Mouse (Mus musculus): ENCODE results near the gene Tceanc2. TPM values are rescaled to one million over a fixed set of nuclear protein-coding genes. Genes with fewer than 3 reads are reported as not detected.

Tceanc2 gene
- total and polyA plus RNA-seq, 3 experiments, result 1.9 to 9.4 TPM; not detected in 1

DNA sequence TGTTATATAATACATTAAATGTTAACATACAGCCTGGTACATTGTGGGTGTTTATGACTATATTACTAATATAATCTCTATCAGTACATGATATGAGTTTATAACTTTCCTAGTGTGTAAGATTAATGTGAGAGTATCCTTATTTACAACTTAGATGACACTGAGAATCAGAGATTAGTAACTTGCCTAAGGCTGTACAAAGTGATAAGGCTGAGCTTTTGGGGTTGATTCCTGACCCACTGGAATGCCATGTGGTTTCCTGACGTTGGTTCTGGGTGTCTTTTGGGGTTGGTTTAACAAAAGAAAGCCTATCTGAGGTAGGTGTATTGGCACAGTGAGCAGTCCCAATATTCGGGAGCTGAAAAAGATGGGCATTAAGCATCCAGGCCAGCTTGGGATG lies 3.9 kb upstream of the Tceanc2 start:
- H3K4me1 ChIP-seq (ENCODE audit: control insufficient read depth in 1 of 2, insufficient read depth in 2 of 2, low read length in 2 of 2), result peaks cover 11 to 12% of the 10 kb centered on the region in 2 experiments
- no peaks in the 10 kb centered on the region for H3K9me3 ChIP-seq (replicated peaks; ENCODE audit: insufficient read depth, low read length)
- peaks cover 44% of the 10 kb centered on the region for H3K79me2 ChIP-seq (ENCODE audit: control insufficient read depth, insufficient read depth, low read length, poor library complexity)
- H3K36me3 ChIP-seq (ENCODE audit: control insufficient read depth in 1 of 2, insufficient read depth in 2 of 2, low read length in 2 of 2), result peaks cover 23 to 24% of the 10 kb centered on the region in 2 experiments
- H3K27ac ChIP-seq (ENCODE audit: control insufficient read depth, low read depth, low read length), result no peak overlapping the region
- no peak for TF ChIP-seq SMC3 (IDR thresholded peaks at IDR 0.05; ENCODE audit: low read depth, low read length)
- peak; percentile 41 for TF ChIP-seq TAL1 (IDR thresholded peaks at IDR 0.05; ENCODE audit: low read length)
- peak; percentile 52; the same call in 1 of the 2 replicates for TF ChIP-seq TCF12 (IDR thresholded peaks at IDR 0.05; ENCODE audit: low read depth, low read length)
- no peak for TF ChIP-seq ELF1 (IDR thresholded peaks at IDR 0.05; ENCODE audit: low read depth, low read length)
- TF ChIP-seq MAX (IDR thresholded peaks at IDR 0.05; ENCODE audit: low read length), result no peak
- TF ChIP-seq GATA1 (IDR thresholded peaks at IDR 0.05; ENCODE audit: low read depth, low read length), result peak; percentile 55
- TF ChIP-seq BHLHE40 (IDR thresholded peaks at IDR 0.05; ENCODE audit: borderline replicate concordance, low read depth, low read length), result no peak
- no peak for TF ChIP-seq POLR2AphosphoS5 (IDR thresholded peaks at IDR 0.05; ENCODE audit: borderline replicate concordance, low read depth, low read length)
- peak; percentile 15; the same call in 1 of the 2 replicates for TF ChIP-seq MXI1 (IDR thresholded peaks at IDR 0.05; ENCODE audit: low read depth, low read length)
- no peak for TF ChIP-seq MAZ (IDR thresholded peaks at IDR 0.05; ENCODE audit: low read depth, low read length)
- no peak for TF ChIP-seq TBP (IDR thresholded peaks at IDR 0.05; ENCODE audit: low read depth, low read length)
- TF ChIP-seq NELFE (IDR thresholded peaks at IDR 0.05; ENCODE audit: low read depth, low read length), result no peak
- TF ChIP-seq RCOR1 (IDR thresholded peaks at IDR 0.05; ENCODE audit: low read depth, low read length), result peak; percentile 16; the same call in 1 of the 2 replicates
- TF ChIP-seq EP300 (IDR thresholded peaks at IDR 0.05; ENCODE audit: low read depth in 1 of 2, low read length in 2 of 2), result peak in 1 of 2 experiments; percentile 62; a peak in 3 of 4 replicates
- TF ChIP-seq RAD21 (IDR thresholded peaks at IDR 0.05; ENCODE audit: low read depth, low read length), result no peak
- TF ChIP-seq ETS1 (IDR thresholded peaks at IDR 0.05; ENCODE audit: low read depth, low read length), result no peak
- TF ChIP-seq ZMIZ1 (IDR thresholded peaks at IDR 0.05; ENCODE audit: low read depth, low read length), result no peak
- no peak for DNase-seq (ENCODE audit: low read depth, low spot score)
- H3K9ac ChIP-seq (ENCODE audit: control insufficient read depth, low read depth, low read length, poor library complexity, severe bottlenecking), result no peak overlapping the region
- no peaks in the 10 kb centered on the region for H3K27me3 ChIP-seq (ENCODE audit: control insufficient read depth in 1 of 2, insufficient read depth in 2 of 2, low read length in 2 of 2)
- H3K4me3 ChIP-seq (ENCODE audit: control insufficient read depth in 1 of 2, insufficient read depth in 1 of 2, low read depth in 2 of 2, low read length in 2 of 2), result no peak overlapping the region

DNA sequence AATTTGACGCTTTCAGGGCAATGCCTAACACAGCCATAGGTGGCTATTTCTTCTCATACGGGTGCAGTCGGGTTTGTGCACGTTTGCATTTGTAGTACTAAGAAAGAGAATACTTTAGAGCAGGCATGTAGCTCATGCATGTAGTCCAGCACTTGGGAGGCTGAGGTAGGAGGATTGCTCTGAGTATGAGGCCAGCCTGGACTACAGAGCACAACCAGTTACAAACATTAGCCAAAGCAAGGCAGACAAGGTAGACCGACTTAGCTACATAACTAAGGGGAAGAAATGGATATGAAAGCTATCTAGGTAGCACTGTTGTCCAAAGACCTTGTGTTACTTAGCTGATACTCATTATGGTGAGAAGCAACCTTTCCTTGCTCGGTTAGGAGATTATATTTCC lies 3.0 kb upstream of the Tceanc2 start:
- H3K9me3 ChIP-seq (replicated peaks; ENCODE audit: insufficient read depth, low read length), result no peaks in the 10 kb centered on the region
- peaks cover 47% of the 10 kb centered on the region for H3K79me2 ChIP-seq (ENCODE audit: control insufficient read depth, insufficient read depth, low read length, poor library complexity)
- peaks cover 11 to 12% of the 10 kb centered on the region in 2 experiments for H3K4me1 ChIP-seq (ENCODE audit: control insufficient read depth in 1 of 2, insufficient read depth in 2 of 2, low read length in 2 of 2)
- no peak for TF ChIP-seq POLR2AphosphoS5 (IDR thresholded peaks at IDR 0.05; ENCODE audit: borderline replicate concordance, low read depth, low read length)
- no peak for TF ChIP-seq ZMIZ1 (IDR thresholded peaks at IDR 0.05; ENCODE audit: low read depth, low read length)
- TF ChIP-seq NELFE (IDR thresholded peaks at IDR 0.05; ENCODE audit: low read depth, low read length), result no peak
- TF ChIP-seq MAFK (IDR thresholded peaks at IDR 0.05; ENCODE audit: borderline replicate concordance, low read depth, low read length), result no peak
- TF ChIP-seq ZC3H11A (IDR thresholded peaks at IDR 0.05; ENCODE audit: low read depth, low read length), result no peak
- TF ChIP-seq RAD21 (IDR thresholded peaks at IDR 0.05; ENCODE audit: low read depth, low read length), result no peak
- no peak for TF ChIP-seq GATA1 (IDR thresholded peaks at IDR 0.05; ENCODE audit: low read depth, low read length)
- no peak for TF ChIP-seq MAZ (IDR thresholded peaks at IDR 0.05; ENCODE audit: low read depth, low read length)
- no peak for TF ChIP-seq NRF1 (IDR thresholded peaks at IDR 0.05; ENCODE audit: insufficient read depth, low read depth, low read length, poor library complexity, severe bottlenecking)
- H3K9ac ChIP-seq (ENCODE audit: control insufficient read depth, low read depth, low read length, poor library complexity, severe bottlenecking), result no peak overlapping the region
- H3K27me3 ChIP-seq (ENCODE audit: control insufficient read depth in 1 of 2, insufficient read depth in 2 of 2, low read length in 2 of 2), result no peaks in the 10 kb centered on the region
- H3K36me3 ChIP-seq (ENCODE audit: control insufficient read depth in 1 of 2, insufficient read depth in 2 of 2, low read length in 2 of 2), result peaks cover 16 to 30% of the 10 kb centered on the region in 2 experiments
- peak; percentile 25 for DNase-seq (ENCODE audit: low read depth, low spot score)
- H3K27ac ChIP-seq (ENCODE audit: control insufficient read depth, low read depth, low read length), result no peak overlapping the region
- H3K4me3 ChIP-seq (ENCODE audit: control insufficient read depth in 1 of 2, insufficient read depth in 1 of 2, low read depth in 2 of 2, low read length in 2 of 2), result no peak overlapping the region

Data from MEL (cell line).